Mouse (Mus musculus): ENCODE data around the gene Osbpl10.

- TF ChIP-seq POLR2A (IDR thresholded peaks at IDR 0.05; ENCODE audit: insufficient read length, low read depth) (no peak), TCF12 (IDR thresholded peaks at IDR 0.05; ENCODE audit: insufficient read depth, poor library complexity, severe bottlenecking) (no peak), POLR2AphosphoS2 (IDR thresholded peaks at IDR 0.05; ENCODE audit: insufficient read length, low read depth) (no peak), E2F4 (IDR thresholded peaks at IDR 0.05; ENCODE audit: insufficient read depth) (no peak), MAX (IDR thresholded peaks at IDR 0.05; ENCODE audit: low read depth) (no peak), MYOG (IDR thresholded peaks at IDR 0.05; ENCODE audit: control insufficient read depth in 1 of 3, insufficient read depth in 1 of 3, insufficient read length in 2 of 3, low read depth in 2 of 3) (no peak)
Observed at GRCm38 (mm10) chr9:115038686-115039085, 60.3 kb downstream of the Osbpl10 start.

Data from myocyte (in vitro differentiated cells).